Mouse (Mus musculus): ENCODE results near the gene Fam131b. TPM values are rescaled to one million over a fixed set of nuclear protein-coding genes. Genes with fewer than 3 reads are reported as not detected.

Fam131b gene
- total and polyA plus RNA-seq, 3 experiments, result 0.60 to 0.82 (median 0.61) TPM

- Histone ChIP-seq H3K27me3 (ENCODE audit: control insufficient read depth, insufficient read depth, low read length) (no peaks in the 10 kb centered on the region), H3K36me3 (ENCODE audit: control insufficient read depth, insufficient read depth, low read length) (peaks cover 31% of the 10 kb centered on the region), H3K4me1 (ENCODE audit: control insufficient read depth, insufficient read depth, low read length) (peaks cover 36% of the 10 kb centered on the region), H3K9ac (ENCODE audit: low read depth, low read length) (peak overlapping the region; percentile 20; the same call in 1 of the 2 replicates), H3K79me2 (replicated peaks; ENCODE audit: control insufficient read depth, insufficient read depth, low read length) (no peaks in the 10 kb centered on the region), H3K4me3 (no peak overlapping the region; the same call in 1 of the 2 replicates), H3K27ac (peak overlapping the region; percentile 46)
- 18% methylated on average over 11 of the region's 11 CpGs for WGBS
- DNase-seq, result peak in 1 of 2 experiments; percentile 58
- TF ChIP-seq EP300 (IDR thresholded peaks at IDR 0.05; ENCODE audit: insufficient read depth, low read depth, low read length) (no peak), CTCF (IDR thresholded peaks at IDR 0.05) (no peak), POLR2A (IDR thresholded peaks at IDR 0.05; ENCODE audit: insufficient read depth, low read depth, low read length) (no peak)
- intact Hi-C loops (cut with DNase I), result loop anchor here (5.0 kb wide), 2 partner anchors 78 to 188 kb away; partner anchors contain the start of gene Tas2r126
Observed at GRCm38 (mm10) chr6:42354076-42355019, 29.9 kb upstream of the Fam131b start.

- Histone ChIP-seq H3K27ac (peak overlapping the region; percentile 99), H3K4me3 (peak overlapping the region; percentile 17), H3K9ac (ENCODE audit: low read depth, low read length) (peak overlapping the region; percentile 14; the same call in 1 of the 2 replicates), H3K36me3 (ENCODE audit: control insufficient read depth, insufficient read depth, low read length) (peaks cover 26% of the 10 kb centered on the region), H3K27me3 (ENCODE audit: control insufficient read depth, insufficient read depth, low read length) (no peaks in the 10 kb centered on the region), H3K79me2 (replicated peaks; ENCODE audit: control insufficient read depth, insufficient read depth, low read length) (no peaks in the 10 kb centered on the region), H3K4me1 (ENCODE audit: control insufficient read depth, insufficient read depth, low read length) (peaks cover 30% of the 10 kb centered on the region)
- WGBS, result 37% methylated on average over 8 of the region's 8 CpGs
- TF ChIP-seq CTCF (IDR thresholded peaks at IDR 0.05) (no peak), EP300 (IDR thresholded peaks at IDR 0.05; ENCODE audit: insufficient read depth, low read depth, low read length) (no peak), POLR2A (IDR thresholded peaks at IDR 0.05; ENCODE audit: insufficient read depth, low read depth, low read length) (peak; percentile 34; the same call in 1 of the 2 replicates)
- intact Hi-C loops (cut with DNase I), result loop anchor here (5.0 kb wide), 2 partner anchors 79 to 189 kb away; partner anchors contain the start of gene Tas2r126
- DNase-seq, result peak in 1 of 2 experiments; percentile 39
Observed at GRCm38 (mm10) chr6:42353180-42353579, 28.7 kb upstream of the Fam131b start.

GRCm38 (mm10) chr6:42352486-42352846 is 28.0 kb upstream of the Fam131b start:
- 80% methylated on average over 1 of the region's 1 CpGs for WGBS
- H3K36me3 ChIP-seq (ENCODE audit: control insufficient read depth, insufficient read depth, low read length), result peaks cover 26% of the 10 kb centered on the region
- intact Hi-C loops (cut with DNase I), result loop anchor here (5.0 kb wide), 2 partner anchors 80 to 190 kb away; partner anchors contain the start of gene Tas2r126
- peak overlapping the region; percentile 99 for H3K27ac ChIP-seq
- H3K9ac ChIP-seq (ENCODE audit: low read depth, low read length), result peak overlapping the region; percentile 98; the same call in 1 of the 2 replicates
- no peak for DNase-seq
- H3K79me2 ChIP-seq (replicated peaks; ENCODE audit: control insufficient read depth, insufficient read depth, low read length), result no peaks in the 10 kb centered on the region
- H3K4me1 ChIP-seq (ENCODE audit: control insufficient read depth, insufficient read depth, low read length), result peaks cover 24% of the 10 kb centered on the region
- H3K27me3 ChIP-seq (ENCODE audit: control insufficient read depth, insufficient read depth, low read length), result no peaks in the 10 kb centered on the region
- H3K4me3 ChIP-seq, result peak overlapping the region; percentile 78; the same call in 1 of the 2 replicates
- TF ChIP-seq CTCF (IDR thresholded peaks at IDR 0.05), result no peak
- no peak for TF ChIP-seq POLR2A (IDR thresholded peaks at IDR 0.05; ENCODE audit: insufficient read depth, low read depth, low read length)
- TF ChIP-seq EP300 (IDR thresholded peaks at IDR 0.05; ENCODE audit: insufficient read depth, low read depth, low read length), result no peak

GRCm38 (mm10) chr6:42351776-42352485 is 27.5 kb upstream of the Fam131b start:
- H3K27ac ChIP-seq, result peak overlapping the region; percentile 99
- intact Hi-C loops (cut with DNase I), result loop anchor here (5.0 kb wide), 2 partner anchors 80 to 190 kb away; partner anchors contain the start of gene Tas2r126
- no peaks in the 10 kb centered on the region for H3K79me2 ChIP-seq (replicated peaks; ENCODE audit: control insufficient read depth, insufficient read depth, low read length)
- WGBS, result 24% methylated on average over 7 of the region's 7 CpGs
- no peak for TF ChIP-seq EP300 (IDR thresholded peaks at IDR 0.05; ENCODE audit: insufficient read depth, low read depth, low read length)
- no peak for TF ChIP-seq POLR2A (IDR thresholded peaks at IDR 0.05; ENCODE audit: insufficient read depth, low read depth, low read length)
- TF ChIP-seq CTCF (IDR thresholded peaks at IDR 0.05), result no peak
- peak in 1 of 2 experiments; percentile 54 for DNase-seq
- no peaks in the 10 kb centered on the region for H3K27me3 ChIP-seq (ENCODE audit: control insufficient read depth, insufficient read depth, low read length)
- peak overlapping the region; percentile 98 for H3K9ac ChIP-seq (ENCODE audit: low read depth, low read length)
- H3K4me3 ChIP-seq, result peak overlapping the region; percentile 78
- peaks cover 26% of the 10 kb centered on the region for H3K36me3 ChIP-seq (ENCODE audit: control insufficient read depth, insufficient read depth, low read length)
- peaks cover 24% of the 10 kb centered on the region for H3K4me1 ChIP-seq (ENCODE audit: control insufficient read depth, insufficient read depth, low read length)

- TF ChIP-seq CTCF (IDR thresholded peaks at IDR 0.05) (no peak), EP300 (IDR thresholded peaks at IDR 0.05; ENCODE audit: insufficient read depth, low read depth, low read length) (no peak), POLR2A (IDR thresholded peaks at IDR 0.05; ENCODE audit: insufficient read depth, low read depth, low read length) (no peak)
- H3K79me2 ChIP-seq (replicated peaks; ENCODE audit: control insufficient read depth, insufficient read depth, low read length), result no peaks in the 10 kb centered on the region
- peak in 1 of 2 experiments; percentile 41 for DNase-seq
- H3K4me1 ChIP-seq (ENCODE audit: control insufficient read depth, insufficient read depth, low read length), result peaks cover 21% of the 10 kb centered on the region
- WGBS, result 19% methylated on average over 13 of the region's 13 CpGs
- peak overlapping the region; percentile 98 for H3K9ac ChIP-seq (ENCODE audit: low read depth, low read length)
- H3K27me3 ChIP-seq (ENCODE audit: control insufficient read depth, insufficient read depth, low read length), result no peaks in the 10 kb centered on the region
- intact Hi-C loops (cut with DNase I), result loop anchor here (5.0 kb wide), 2 partner anchors 81 to 191 kb away; partner anchors contain the start of gene Tas2r126
- H3K27ac ChIP-seq, result peak overlapping the region; percentile 99
- peaks cover 26% of the 10 kb centered on the region for H3K36me3 ChIP-seq (ENCODE audit: control insufficient read depth, insufficient read depth, low read length)
- peak overlapping the region; percentile 78 for H3K4me3 ChIP-seq
Observed at GRCm38 (mm10) chr6:42350968-42351775, 26.7 kb upstream of the Fam131b start.
